In genomic region chr11:119955432-119955831, GRCm38 (mm10) we compare ENCODE assay signal across 10 mouse cellular contexts. TPM values are rescaled to one million over a fixed set of nuclear protein-coding genes. Genes with fewer than 3 reads are reported as not detected.
DNase-seq lines count a peak whose midpoint lies in the region; ATAC-seq and TF ChIP-seq lines count a peak whose summit lies in the region.
"Had no signal": no experiment of that assay in that cellular context is flagged by ENCODE, and none has a peak within 500 bp of the region (broad histone marks: within the 10 kb centered on the region; RNA-seq: fewer than 3 reads in every experiment).

No protein-coding gene starts in this region.

- 0 out of 2 replicates have a peak overlapping the region, but pooled peaks have one; percentile 31 for H3K27ac ChIP-seq in intestine, postnatal 0 days (ENCODE audit: low read depth, low read length)
- H3K27ac ChIP-seq: hindbrain, embryonic 13.5 days; neural tube, embryonic 15.5 days had no signal

- no peak for TF ChIP-seq CTCF in intestine, postnatal 0 days (IDR thresholded peaks at IDR 0.05; ENCODE audit: low read depth)

- peak; percentile 43 for DNase-seq in kidney, adult 9 months
- DNase-seq in kidney, adult 8-10 months = no peak
- no peak for DNase-seq in left cerebral cortex, postnatal 4 days
- DNase-seq in ovary, adult 18-20 months (ENCODE audit: low spot score) = no peak

- no peaks in the 10 kb centered on the region for H3K27me3 ChIP-seq in intestine, postnatal 0 days (replicated peaks; ENCODE audit: control insufficient read depth, insufficient read depth, low read length)
- H3K27me3 ChIP-seq: hindbrain, embryonic 13.5 days; neural tube, embryonic 15.5 days had no signal

- no peak overlapping the region for H3K4me3 ChIP-seq in intestine, postnatal 0 days (ENCODE audit: low read depth, low read length)
- H3K4me3 ChIP-seq: hindbrain, embryonic 13.5 days; neural tube, embryonic 15.5 days had no signal

- ATAC-seq in common myeloid progenitor, adult 5-6 weeks (replicated peaks; ENCODE audit: low read depth, poor library complexity, severe bottlenecking) = peak; percentile 24
- ATAC-seq in intestine, postnatal 0 days = peak; percentile 46; the same call in 1 of the 2 replicates
- ATAC-seq in megakaryocyte, adult 5-6 weeks (ENCODE audit: poor library complexity, severe bottlenecking) = peak; percentile 43
- ATAC-seq in CD4-positive, CD25-positive, alpha-beta regulatory T cell, adult 4 months = no peak

- H3K4me1 ChIP-seq in intestine, postnatal 0 days (replicated peaks; ENCODE audit: control insufficient read depth, insufficient read depth, low read length) = peaks cover 14% of the 10 kb centered on the region

- no peaks in the 10 kb centered on the region for H3K9me3 ChIP-seq in intestine, postnatal 0 days (ENCODE audit: control insufficient read depth)
- H3K9me3 ChIP-seq: hindbrain, embryonic 13.5 days; neural tube, embryonic 15.5 days had no signal

- H3K9ac ChIP-seq in intestine, postnatal 0 days (ENCODE audit: low read depth, low read length) = no peak overlapping the region
- H3K9ac ChIP-seq: hindbrain, embryonic 13.5 days; neural tube, embryonic 15.5 days had no signal

- intact Hi-C loops in left cerebral cortex, postnatal 4 days (cut with DNase I) = no loop called here

- peaks cover 5% of the 10 kb centered on the region; the same call in 1 of the 2 replicates for H3K36me3 ChIP-seq in intestine, postnatal 0 days (ENCODE audit: control insufficient read depth, insufficient read depth)
- H3K36me3 ChIP-seq: hindbrain, embryonic 13.5 days; neural tube, embryonic 15.5 days had no signal

- 27% methylated on average over 3 of the region's 3 CpGs for WGBS in intestine, postnatal 0 days

- H3K4me2 ChIP-seq in intestine, postnatal 0 days (replicated peaks; ENCODE audit: low read depth) = no peak overlapping the region
- H3K4me2 ChIP-seq: hindbrain, embryonic 13.5 days; neural tube, embryonic 15.5 days had no signal

RNA-seq across cellular contexts. Expression of gene Baiap2, which starts 12.9 kb away (rescaled TPM):
- total RNA-seq in common myeloid progenitor, adult 5-6 weeks (2017) = 6.0 and 6.3 TPM in 2 replicates
- polyA plus RNA-seq in intestine, postnatal 0 days (2015; fragmentation: Nextera tagmentation; extraction: Ambion mirVana) = 4.2 and 4.3 TPM in 2 replicates
- total RNA-seq in megakaryocyte, adult 5-6 weeks (2015) = 6.2 TPM in 2 replicates
- 6.2 and 6.9 TPM in 2 replicates for total RNA-seq in megakaryocyte, adult 5-6 weeks (2017)
- polyA plus RNA-seq in CD4-positive, CD25-positive, alpha-beta regulatory T cell, adult 4 months (2017; shearing (Covaris generic)) = 10 to 100 TPM in 1 of 2 experiments, 1 to 10 TPM in 1; 7.9 to 11.5 TPM
- total RNA-seq in left cerebral cortex, postnatal 4 days (2021) = 10 to 100 TPM; 71.7 to 72.2 TPM

RNA-seq across cellular contexts. Expression of gene Chmp6, which starts 42.2 kb away (rescaled TPM):
- 26.9 and 37.8 TPM in 2 replicates for total RNA-seq in common myeloid progenitor, adult 5-6 weeks (2017)
- 121 and 123 TPM in 2 replicates for polyA plus RNA-seq in intestine, postnatal 0 days (2015; fragmentation: Nextera tagmentation; extraction: Ambion mirVana)
- total RNA-seq in megakaryocyte, adult 5-6 weeks (2015) = 20.7 and 21.7 TPM in 2 replicates
- 54.8 and 79.3 TPM in 2 replicates for total RNA-seq in megakaryocyte, adult 5-6 weeks (2017)
- polyA plus RNA-seq in CD4-positive, CD25-positive, alpha-beta regulatory T cell, adult 4 months (2017; shearing (Covaris generic)) = 10 to 100 TPM; 46.8 to 64.7 TPM
- total RNA-seq in left cerebral cortex, postnatal 4 days (2021) = 10 to 100 TPM; 43.2 to 48.2 TPM
